Comparison of ENCODE assay signal across 8 mouse cellular contexts in genomic region chr7:24269667-24270287, GRCm38 (mm10). TPM values are rescaled to one million over a fixed set of nuclear protein-coding genes. Genes with fewer than 3 reads are reported as not detected.
DNase-seq lines count a peak whose midpoint lies in the region; ATAC-seq and TF ChIP-seq lines count a peak whose summit lies in the region.

No protein-coding gene starts in this region.

- H3K4me1 ChIP-seq in heart, embryonic 13.5 days: peaks cover 8% of the 10 kb centered on the region
- H3K4me1 ChIP-seq in ES-Bruce4 (ENCODE audit: control insufficient read depth, insufficient read depth, low read length): no peaks in the 10 kb centered on the region
- H3K4me1 ChIP-seq in forebrain, embryonic 14.5 days (ENCODE audit: control insufficient read depth, insufficient read depth, low read length): peaks cover 3% of the 10 kb centered on the region; the same call in 1 of the 2 replicates
- H3K4me1 ChIP-seq in liver, embryonic 15.5 days (replicated peaks): peaks cover 8% of the 10 kb centered on the region; the same call in 1 of the 2 replicates

- TF ChIP-seq EP300 in ES-Bruce4 (IDR thresholded peaks at IDR 0.05; ENCODE audit: insufficient read depth, low read depth, low read length): no peak

- peak overlapping the region; percentile 81 for H3K4me3 ChIP-seq in heart, embryonic 13.5 days
- peak overlapping the region; percentile 38 for H3K4me3 ChIP-seq in ES-Bruce4 (ENCODE audit: low read depth, low read length)
- H3K4me3 ChIP-seq in forebrain, embryonic 14.5 days (ENCODE audit: low read depth, low read length): peak overlapping the region; percentile 60
- H3K4me3 ChIP-seq in liver, embryonic 15.5 days (replicated peaks): peak overlapping the region; percentile 60

- H3K36me3 ChIP-seq in heart, embryonic 13.5 days: peaks cover 21% of the 10 kb centered on the region
- peaks cover 5% of the 10 kb centered on the region for H3K36me3 ChIP-seq in ES-Bruce4 (ENCODE audit: control insufficient read depth, insufficient read depth, low read length, poor library complexity, severe bottlenecking)
- peaks cover 14% of the 10 kb centered on the region for H3K36me3 ChIP-seq in forebrain, embryonic 14.5 days (ENCODE audit: control insufficient read depth, insufficient read depth, low read length)
- no peaks in the 10 kb centered on the region for H3K36me3 ChIP-seq in liver, embryonic 15.5 days (replicated peaks)

- peak overlapping the region; percentile 84 for H3K4me2 ChIP-seq in heart, embryonic 13.5 days
- H3K4me2 ChIP-seq in forebrain, embryonic 14.5 days (ENCODE audit: low read length): peak overlapping the region; percentile 72
- peak overlapping the region; percentile 78 for H3K4me2 ChIP-seq in liver, embryonic 15.5 days

- no peaks in the 10 kb centered on the region for H3K27me3 ChIP-seq in heart, embryonic 13.5 days (replicated peaks)
- no peaks in the 10 kb centered on the region for H3K27me3 ChIP-seq in ES-Bruce4 (ENCODE audit: control insufficient read depth, insufficient read depth, low read length, poor library complexity, severe bottlenecking)
- H3K27me3 ChIP-seq in forebrain, embryonic 14.5 days (replicated peaks; ENCODE audit: control insufficient read depth, insufficient read depth, low read length): no peaks in the 10 kb centered on the region
- no peaks in the 10 kb centered on the region for H3K27me3 ChIP-seq in liver, embryonic 15.5 days

- no peak overlapping the region for H3K27ac ChIP-seq in heart, embryonic 13.5 days (replicated peaks)
- H3K27ac ChIP-seq in ES-Bruce4 (ENCODE audit: insufficient read depth, low read length): peak overlapping the region; percentile 95
- no peak overlapping the region for H3K27ac ChIP-seq in forebrain, embryonic 14.5 days (ENCODE audit: low read depth, low read length)
- H3K27ac ChIP-seq in liver, embryonic 15.5 days (replicated peaks): no peak overlapping the region

- peak overlapping the region; percentile 93 for H3K9ac ChIP-seq in heart, embryonic 13.5 days
- peak overlapping the region; percentile 28; the same call in 1 of the 2 replicates for H3K9ac ChIP-seq in ES-Bruce4 (ENCODE audit: low read depth, poor library complexity, severe bottlenecking)
- peak overlapping the region; percentile 80 for H3K9ac ChIP-seq in forebrain, embryonic 14.5 days (ENCODE audit: low read length)
- peak overlapping the region; percentile 54; the same call in 1 of the 2 replicates for H3K9ac ChIP-seq in liver, embryonic 15.5 days

- no peak for DNase-seq in heart, postnatal 36 days
- peak; percentile 10 for DNase-seq in forebrain, embryonic 14.5 days (ENCODE audit: low spot score)
- DNase-seq in right cerebral cortex, adult 18-20 months: no peak
- no peak for DNase-seq in left cerebral cortex, postnatal 10 days (ENCODE audit: extremely low spot score in 1 of 2, low spot score in 2 of 2)
- DNase-seq in spleen, postnatal 4 days (ENCODE audit: low spot score in 2 of 2): no peak

- no peak for TF ChIP-seq POLR2A in ES-Bruce4 (IDR thresholded peaks at IDR 0.05; ENCODE audit: insufficient read depth, low read length)

- WGBS in heart, embryonic 13.5 days: 33% methylated on average over 7 of the region's 7 CpGs
- 34% methylated on average over 7 of the region's 7 CpGs for WGBS in forebrain, embryonic 14.5 days
- WGBS in liver, embryonic 15.5 days (ENCODE audit: insufficient replicate concordance): 32% methylated on average over 7 of the region's 7 CpGs

- TF ChIP-seq CTCF in ES-Bruce4 (IDR thresholded peaks at IDR 0.05; ENCODE audit: low read depth, low read length): no peak

- ATAC-seq in heart, embryonic 13.5 days (ENCODE audit: extremely low read depth, insufficient number of reproducible peaks, low FRiP score, low TSS enrichment): no peak; the same call in 1 of the 2 replicates
- peak; percentile 55 for ATAC-seq in forebrain, embryonic 14.5 days
- no peak for ATAC-seq in liver, embryonic 15.5 days (ENCODE audit: insufficient read depth)

- intact Hi-C loops in heart, postnatal 36 days (cut with DNase I): loop anchor here (1.0 to 5.0 kb wide), 3 partner anchors 15 to 187 kb away; partner anchors contain the start of genes Zfp108, Zfp112 and Zfp180
- intact Hi-C loops in left cerebral cortex, postnatal 10 days (cut with DNase I): no loop called here

- H3K9me3 ChIP-seq in heart, embryonic 13.5 days: no peaks in the 10 kb centered on the region
- H3K9me3 ChIP-seq in ES-Bruce4 (replicated peaks; ENCODE audit: control insufficient read depth, insufficient read depth, low read length, poor library complexity, severe bottlenecking): no peaks in the 10 kb centered on the region
- H3K9me3 ChIP-seq in forebrain, embryonic 14.5 days (replicated peaks; ENCODE audit: control insufficient read depth, low read length): no peaks in the 10 kb centered on the region
- H3K9me3 ChIP-seq in liver, embryonic 15.5 days (replicated peaks): no peaks in the 10 kb centered on the region

RNA-seq across cellular contexts. Expression of gene Zfp93, which starts 0.4 kb away (rescaled TPM):
- polyA plus RNA-seq in heart, embryonic 13.5 days (2015; fragmentation: Nextera tagmentation; extraction: Ambion mirVana): 4.6 and 4.8 TPM in 2 replicates
- 1 to 10 TPM; 3.8 to 4.1 TPM for total RNA-seq in heart, postnatal 36 days (2021)
- polyA plus RNA-seq in ES-Bruce4 (2011; ENCODE audit: insufficient read depth, insufficient read length, low read depth, missing spikeins): 8.5 and 14.3 TPM in 2 replicates
- polyA plus RNA-seq in forebrain, embryonic 14.5 days (2014; fragmentation: Nextera tagmentation; extraction: Ambion mirVana): 9.4 and 11.0 TPM in 2 replicates
- polyA plus RNA-seq in liver, embryonic 15.5 days (2015; fragmentation: Nextera tagmentation; extraction: Ambion mirVana): 0.88 and 0.93 TPM in 2 replicates
- 1 to 10 TPM; 8.7 to 8.9 TPM for total RNA-seq in left cerebral cortex, postnatal 10 days (2021)

RNA-seq across cellular contexts. Expression of gene Zfp108, which starts 15.2 kb away (rescaled TPM):
- 2.3 TPM in 2 replicates for polyA plus RNA-seq in heart, embryonic 13.5 days (2015; fragmentation: Nextera tagmentation; extraction: Ambion mirVana)
- 1 to 10 TPM; 1.8 to 2.2 TPM for total RNA-seq in heart, postnatal 36 days (2021)
- polyA plus RNA-seq in ES-Bruce4 (2011; ENCODE audit: insufficient read depth, insufficient read length, low read depth, missing spikeins): 0.36 TPM in 1 of 2 replicates, not detected in the other
- polyA plus RNA-seq in forebrain, embryonic 14.5 days (2014; fragmentation: Nextera tagmentation; extraction: Ambion mirVana): 4.1 and 6.0 TPM in 2 replicates
- polyA plus RNA-seq in liver, embryonic 15.5 days (2015; fragmentation: Nextera tagmentation; extraction: Ambion mirVana): 0.38 and 0.51 TPM in 2 replicates
- total RNA-seq in left cerebral cortex, postnatal 10 days (2021): 1 to 10 TPM; 6.1 to 6.6 TPM

RNA-seq across cellular contexts. Expression of gene Zfp61, which starts 31.3 kb away (rescaled TPM):
- 14.5 and 18.7 TPM in 2 replicates for polyA plus RNA-seq in heart, embryonic 13.5 days (2015; fragmentation: Nextera tagmentation; extraction: Ambion mirVana)
- total RNA-seq in heart, postnatal 36 days (2021): 1 to 10 TPM; 2.1 to 3.8 TPM
- 5.6 and 9.0 TPM in 2 replicates for polyA plus RNA-seq in ES-Bruce4 (2011; ENCODE audit: insufficient read depth, insufficient read length, low read depth, missing spikeins)
- polyA plus RNA-seq in forebrain, embryonic 14.5 days (2014; fragmentation: Nextera tagmentation; extraction: Ambion mirVana): 33.7 and 40.7 TPM in 2 replicates
- 2.1 and 2.6 TPM in 2 replicates for polyA plus RNA-seq in liver, embryonic 15.5 days (2015; fragmentation: Nextera tagmentation; extraction: Ambion mirVana)
- total RNA-seq in left cerebral cortex, postnatal 10 days (2021): 10 to 100 TPM; 20.6 to 21.3 TPM

RNA-seq across cellular contexts. Expression of gene Zfp109, which starts 32.4 kb away (rescaled TPM):
- 3.0 and 3.1 TPM in 2 replicates for polyA plus RNA-seq in heart, embryonic 13.5 days (2015; fragmentation: Nextera tagmentation; extraction: Ambion mirVana)
- 1 to 10 TPM; 1.7 to 1.8 TPM for total RNA-seq in heart, postnatal 36 days (2021)
- 3.9 and 4.5 TPM in 2 replicates for polyA plus RNA-seq in ES-Bruce4 (2011; ENCODE audit: insufficient read depth, insufficient read length, low read depth, missing spikeins)
- polyA plus RNA-seq in forebrain, embryonic 14.5 days (2014; fragmentation: Nextera tagmentation; extraction: Ambion mirVana): 2.6 and 3.3 TPM in 2 replicates
- 1.0 and 1.2 TPM in 2 replicates for polyA plus RNA-seq in liver, embryonic 15.5 days (2015; fragmentation: Nextera tagmentation; extraction: Ambion mirVana)
- 1 to 10 TPM; 5.1 to 6.1 TPM for total RNA-seq in left cerebral cortex, postnatal 10 days (2021)

RNA-seq across cellular contexts. Expression of gene Zfp94, which starts 46.7 kb away (rescaled TPM):
- 4.5 and 4.6 TPM in 2 replicates for polyA plus RNA-seq in heart, embryonic 13.5 days (2015; fragmentation: Nextera tagmentation; extraction: Ambion mirVana)
- total RNA-seq in heart, postnatal 36 days (2021): 1 to 10 TPM; 1.7 to 2.5 TPM
- 4.7 and 5.3 TPM in 2 replicates for polyA plus RNA-seq in ES-Bruce4 (2011; ENCODE audit: insufficient read depth, insufficient read length, low read depth, missing spikeins)
- 20.5 and 21.6 TPM in 2 replicates for polyA plus RNA-seq in forebrain, embryonic 14.5 days (2014; fragmentation: Nextera tagmentation; extraction: Ambion mirVana)
- polyA plus RNA-seq in liver, embryonic 15.5 days (2015; fragmentation: Nextera tagmentation; extraction: Ambion mirVana): 1.7 TPM in 2 replicates
- total RNA-seq in left cerebral cortex, postnatal 10 days (2021): 10 to 100 TPM; 14.8 to 16.0 TPM

Comparison
In these comparisons a context has a peak if more than half of its experiments do, and no peak if none do; other contexts are left out.
1. H3K9ac ChIP-seq: peak in every context shown above with its lines; median percentile 93 in heart, embryonic 13.5 days; 80 in forebrain, embryonic 14.5 days; 54 in liver, embryonic 15.5 days; 28 in ES-Bruce4.